Mouse (Mus musculus) layer of hippocampus, adult 8-10 months (tissue): ENCODE measurements around the gene Pigc. TPM values are rescaled to one million over a fixed set of nuclear protein-coding genes. Genes with fewer than 3 reads are reported as not detected.

Experiments
- DNase-seq, 2 experiments: peaks; one replicate each; pipeline ENCODE4 v3.0.0; 2022; ENCODE audit warnings: low spot score in 2 of 2
- total RNA-seq, 4 experiments: library from RNA; stranded (reverse); gene quantifications; 2 replicates each; pipeline ENCODE4 v1.2.4; 2022

Gene Pigc
- total RNA-seq, 4 experiments from 2014 or later, result 13.1 to 18.0 (median 14.7) TPM

- no peak for DNase-seq
Measured at GRCm38 (mm10) chr1:162008208-162008607, 39.2 kb downstream of the Pigc start.

GRCm38 (mm10) chr1:162008631-162009067 is 39.7 kb downstream of the Pigc start:
- DNase-seq, result no peak

- DNase-seq, result no peak
Measured at GRCm38 (mm10) chr1:162009086-162009485, 40.1 kb downstream of the Pigc start.

- no peak for DNase-seq
Measured at GRCm38 (mm10) chr1:162011523-162012245, 42.7 kb downstream of the Pigc start.

DNA sequence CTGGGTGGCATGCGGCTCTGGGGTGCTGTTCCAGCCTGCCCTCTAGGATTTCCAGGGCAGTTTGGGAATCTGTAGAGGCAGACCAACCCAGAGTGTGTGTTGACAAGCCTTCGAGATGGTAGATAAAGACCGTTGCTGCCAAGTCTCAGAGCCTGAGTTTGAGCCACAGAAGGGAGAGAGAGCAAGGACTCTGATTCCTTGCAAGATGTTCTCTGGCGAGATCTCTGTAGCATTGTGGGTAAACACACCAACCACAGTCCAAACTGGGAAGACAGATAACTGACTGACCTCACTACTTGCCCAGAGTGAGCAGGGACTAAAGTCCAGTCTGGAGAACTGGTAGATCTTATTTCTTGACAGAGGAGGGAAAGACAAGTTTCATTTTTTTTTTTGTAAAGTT is 44.6 kb downstream of the Pigc start:
- DNase-seq, result no peak

DNA sequence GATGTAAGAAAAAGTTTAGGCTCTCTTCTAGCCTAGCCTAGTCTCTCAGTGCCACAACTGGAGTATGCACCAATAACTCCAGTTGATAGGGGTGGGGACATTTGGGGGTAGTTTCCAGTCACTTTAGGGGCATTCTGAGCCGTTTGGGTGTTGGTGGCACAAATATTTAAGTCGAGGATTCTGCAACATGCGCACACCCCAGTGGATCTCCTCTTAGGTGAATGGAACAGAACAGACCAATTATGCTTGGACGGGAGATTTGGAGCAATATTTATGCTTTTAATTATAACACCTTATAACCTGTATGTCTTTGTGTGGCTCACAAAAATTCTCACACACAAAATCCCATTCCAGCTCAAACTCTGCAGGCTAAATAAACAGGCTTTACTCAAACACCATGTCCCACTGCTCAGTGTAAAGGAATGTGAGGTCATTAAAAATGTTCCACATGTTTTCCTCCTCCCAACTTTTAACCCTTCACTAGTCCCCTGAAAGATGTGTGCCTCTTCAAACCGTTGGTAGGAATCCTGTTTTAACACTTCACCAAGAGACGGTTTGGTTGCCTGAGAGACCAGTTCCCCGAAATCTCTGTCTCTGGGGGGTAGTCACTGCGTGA is 46.4 kb downstream of the Pigc start:
- DNase-seq, result no peak

GRCm38 (mm10) chr1:162016982-162017381 is 48.0 kb downstream of the Pigc start:
- DNase-seq, result no peak

DNA sequence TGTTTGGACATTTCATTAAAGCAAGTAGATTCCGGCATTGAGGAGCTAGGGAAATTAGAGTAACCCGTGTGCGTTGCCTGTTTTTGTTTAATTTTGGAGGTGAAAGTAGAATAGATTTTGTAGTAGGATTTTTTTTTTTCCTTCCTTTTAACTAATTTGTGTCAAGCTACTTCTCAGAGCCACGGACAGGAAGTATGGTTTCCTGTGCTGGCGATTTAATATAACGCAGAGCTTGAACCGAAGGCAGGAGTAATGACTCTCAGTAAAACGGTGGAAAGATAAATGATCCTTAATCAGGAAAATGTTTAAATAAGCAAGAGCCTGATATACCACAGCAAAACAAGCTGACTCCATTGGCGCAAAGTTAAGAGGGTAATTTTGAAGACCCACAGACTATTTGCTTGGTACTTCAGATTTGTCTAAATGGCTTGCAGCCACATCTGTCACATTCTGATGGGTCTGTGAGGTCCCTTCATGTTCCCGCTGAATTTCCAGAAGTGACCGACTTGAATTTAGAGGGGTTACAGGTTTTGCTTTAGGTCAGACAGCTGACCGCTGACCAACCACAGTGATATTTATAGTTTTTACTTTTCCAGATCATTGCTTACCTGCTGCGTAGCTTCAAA is 49.1 kb downstream of the Pigc start:
- DNase-seq, result no peak

DNA sequence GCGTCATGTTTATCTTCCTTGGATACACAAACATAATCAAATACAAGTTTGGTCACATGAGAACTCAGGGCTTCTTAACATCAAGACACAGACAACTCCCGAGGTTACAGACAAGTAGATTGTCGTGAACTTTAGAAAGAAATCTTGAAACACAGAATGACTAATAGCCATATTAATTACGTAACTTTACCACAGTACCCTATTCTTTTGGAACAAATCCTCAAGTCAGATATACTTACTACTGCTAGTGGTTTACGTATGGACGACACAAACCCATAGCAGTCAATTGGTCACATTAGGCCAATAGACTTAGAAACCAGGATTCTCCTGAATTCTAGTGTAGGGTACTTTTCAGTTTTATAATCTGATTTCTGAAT is 49.6 kb downstream of the Pigc start:
- no peak for DNase-seq

DNA sequence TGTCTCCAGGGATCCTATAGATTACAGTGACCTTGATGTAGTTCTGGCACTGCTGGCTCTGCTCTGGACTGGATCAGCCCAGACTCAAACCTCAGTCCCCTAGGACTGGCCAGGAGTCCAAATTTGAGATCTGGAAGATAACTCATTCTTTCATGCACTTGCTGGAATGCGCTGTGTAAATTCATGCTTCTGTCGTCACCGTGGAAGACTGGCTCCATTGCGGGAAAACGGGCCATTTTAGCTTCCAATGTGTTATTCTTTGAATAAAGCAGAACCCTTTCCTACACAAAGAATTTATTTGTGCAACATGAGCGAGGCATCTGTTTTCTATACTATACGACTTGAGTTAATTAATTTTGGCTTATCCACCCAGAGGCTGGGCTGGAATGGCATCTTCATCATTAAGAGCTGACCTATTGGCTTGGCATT is 51.3 kb downstream of the Pigc start:
- DNase-seq, result no peak

GRCm38 (mm10) chr1:162020766-162021165 is 51.8 kb downstream of the Pigc start:
- no peak for DNase-seq

Other genes starting within 250 kb of the Pigc start
- under 1 TPM in 2 of 4 experiments, not detected in 2; 0.21 to 0.24 TPM for gene Fasl, start 180.7 kb upstream of the Pigc start, total RNA-seq
- gene Suco, start 92.5 kb upstream of the Pigc start, total RNA-seq, result 10 to 100 TPM; 35.1 to 45.5 (median 39.0) TPM
- not detected for gene 4930558K02Rik, start 10.4 kb downstream of the Pigc start, total RNA-seq